Mouse (Mus musculus): ENCODE measurements around the gene Mrpl23. TPM values are rescaled to one million over a fixed set of nuclear protein-coding genes. Genes with fewer than 3 reads are reported as not detected.

Gene Mrpl23
- total RNA-seq (2017): 9.3 and 11.5 TPM in 2 replicates

GRCm38 (mm10) chr7:142532671-142533058 lies at the start of gene Mrpl23:
Gene Mrpl23 (plus strand): TSS chr7:142532686.
- no peak; the same call in 1 of the 2 replicates for ATAC-seq (ENCODE audit: extremely low read depth, insufficient number of reproducible peaks, low FRiP score, poor library complexity, severe bottlenecking)

- no peak for ATAC-seq (ENCODE audit: extremely low read depth, insufficient number of reproducible peaks, low FRiP score, poor library complexity, severe bottlenecking)
Measured at GRCm38 (mm10) chr7:142483136-142483535, 49.4 kb upstream of the Mrpl23 start.

GRCm38 (mm10) chr7:142484780-142485179 lies 47.7 kb upstream of the Mrpl23 start:
- no peak for ATAC-seq (ENCODE audit: extremely low read depth, insufficient number of reproducible peaks, low FRiP score, poor library complexity, severe bottlenecking)

GRCm38 (mm10) chr7:142486751-142487162 lies 45.7 kb upstream of the Mrpl23 start:
- no peak for ATAC-seq (ENCODE audit: extremely low read depth, insufficient number of reproducible peaks, low FRiP score, poor library complexity, severe bottlenecking)

- no peak for ATAC-seq (ENCODE audit: extremely low read depth, insufficient number of reproducible peaks, low FRiP score, poor library complexity, severe bottlenecking)
Measured at GRCm38 (mm10) chr7:142487341-142487859, 45.1 kb upstream of the Mrpl23 start.

- no peak for ATAC-seq (ENCODE audit: extremely low read depth, insufficient number of reproducible peaks, low FRiP score, poor library complexity, severe bottlenecking)
Measured at GRCm38 (mm10) chr7:142488053-142488452, 44.4 kb upstream of the Mrpl23 start.

- no peak for ATAC-seq (ENCODE audit: extremely low read depth, insufficient number of reproducible peaks, low FRiP score, poor library complexity, severe bottlenecking)
Measured at GRCm38 (mm10) chr7:142493535-142493934, 39.0 kb upstream of the Mrpl23 start.

GRCm38 (mm10) chr7:142496158-142496557 lies 36.3 kb upstream of the Mrpl23 start:
- no peak for ATAC-seq (ENCODE audit: extremely low read depth, insufficient number of reproducible peaks, low FRiP score, poor library complexity, severe bottlenecking)

- no peak for ATAC-seq (ENCODE audit: extremely low read depth, insufficient number of reproducible peaks, low FRiP score, poor library complexity, severe bottlenecking)
Measured at GRCm38 (mm10) chr7:142496800-142497199, 35.7 kb upstream of the Mrpl23 start.

- ATAC-seq (ENCODE audit: extremely low read depth, insufficient number of reproducible peaks, low FRiP score, poor library complexity, severe bottlenecking): peak; percentile 37; the same call in 1 of the 2 replicates
Measured at GRCm38 (mm10) chr7:142497775-142498174, 34.7 kb upstream of the Mrpl23 start.

- no peak for ATAC-seq (ENCODE audit: extremely low read depth, insufficient number of reproducible peaks, low FRiP score, poor library complexity, severe bottlenecking)
Measured at GRCm38 (mm10) chr7:142498575-142498974, 33.9 kb upstream of the Mrpl23 start, which contains the start of gene Tnnt3. Gene Tnnt3 (plus strand): TSS chr7:142498836.

GRCm38 (mm10) chr7:142499010-142499721 lies 33.3 kb upstream of the Mrpl23 start:
- no peak for ATAC-seq (ENCODE audit: extremely low read depth, insufficient number of reproducible peaks, low FRiP score, poor library complexity, severe bottlenecking)

- ATAC-seq (ENCODE audit: extremely low read depth, insufficient number of reproducible peaks, low FRiP score, poor library complexity, severe bottlenecking): no peak
Measured at GRCm38 (mm10) chr7:142500032-142500431, 32.5 kb upstream of the Mrpl23 start.

GRCm38 (mm10) chr7:142503206-142503605 lies 29.3 kb upstream of the Mrpl23 start:
- ATAC-seq (ENCODE audit: extremely low read depth, insufficient number of reproducible peaks, low FRiP score, poor library complexity, severe bottlenecking): no peak

- no peak for ATAC-seq (ENCODE audit: extremely low read depth, insufficient number of reproducible peaks, low FRiP score, poor library complexity, severe bottlenecking)
Measured at GRCm38 (mm10) chr7:142505942-142506341, 26.5 kb upstream of the Mrpl23 start.

GRCm38 (mm10) chr7:142506501-142506900 lies 26.0 kb upstream of the Mrpl23 start:
- ATAC-seq (ENCODE audit: extremely low read depth, insufficient number of reproducible peaks, low FRiP score, poor library complexity, severe bottlenecking): no peak

GRCm38 (mm10) chr7:142507453-142507852 lies 25.0 kb upstream of the Mrpl23 start:
- no peak for ATAC-seq (ENCODE audit: extremely low read depth, insufficient number of reproducible peaks, low FRiP score, poor library complexity, severe bottlenecking)

GRCm38 (mm10) chr7:142509518-142509917 lies 23.0 kb upstream of the Mrpl23 start:
- ATAC-seq (ENCODE audit: extremely low read depth, insufficient number of reproducible peaks, low FRiP score, poor library complexity, severe bottlenecking): no peak

GRCm38 (mm10) chr7:142510021-142510777 lies 22.3 kb upstream of the Mrpl23 start:
- ATAC-seq (ENCODE audit: extremely low read depth, insufficient number of reproducible peaks, low FRiP score, poor library complexity, severe bottlenecking): no peak

- ATAC-seq (ENCODE audit: extremely low read depth, insufficient number of reproducible peaks, low FRiP score, poor library complexity, severe bottlenecking): no peak
Measured at GRCm38 (mm10) chr7:142514048-142514447, 18.4 kb upstream of the Mrpl23 start.

Data from neutrophil, adult 5-6 weeks (primary cell).